Mouse (Mus musculus) forebrain, postnatal 0 days (tissue): ENCODE results near the gene Tmc8. TPM values are rescaled to one million over a fixed set of nuclear protein-coding genes. Genes with fewer than 3 reads are reported as not detected.
A peak's percentile ranks its signal among the peaks of the same experiment; 100 is the strongest.

Experiments
- ATAC-seq: fragments of 200-750 bp; cut with Nextera tagmentation; 2 replicates; pipeline ENCODE4 v1.8.0; 2017; ENCODE audit warnings: mild to moderate bottlenecking, moderate library complexity
- DNase-seq: peaks from one replicate; pipeline ENCODE4 v3.0.0-alpha.2; 2015
- H3K27ac ChIP-seq: fragments of 300-500 bp; sonication (generic); 2 replicates; pipeline ENCODE4 v1.5.1; 2014; ENCODE audit warnings: low read depth, mild to moderate bottlenecking, antibody characterized with exemption, low read length, moderate library complexity, mixed read lengths
- H3K27me3 ChIP-seq: fragments of 300-500 bp; sonication (generic); 2 replicates; pipeline ENCODE4 v1.6.1; 2014; ENCODE audit warnings: mild to moderate bottlenecking, low read length, mixed read lengths; ENCODE audit not compliant: insufficient read depth
- H3K36me3 ChIP-seq: fragments of 300-500 bp; sonication (generic); 2 replicates; pipeline ENCODE4 v1.6.1; 2014; ENCODE audit warnings: mild to moderate bottlenecking, moderate library complexity; ENCODE audit not compliant: insufficient read depth
- H3K4me1 ChIP-seq: fragments of 300-500 bp; sonication (generic); 2 replicates; pipeline ENCODE4 v1.6.1; 2014; ENCODE audit warnings: antibody characterized with exemption; ENCODE audit not compliant: insufficient read depth
- H3K4me2 ChIP-seq: fragments of 300-500 bp; sonication (generic); 2 replicates; pipeline ENCODE4 v1.6.1; 2014; ENCODE audit warnings: low read depth, mild to moderate bottlenecking, moderate library complexity
- H3K4me3 ChIP-seq: fragments of 300-500 bp; sonication (generic); 2 replicates; pipeline ENCODE4 v1.5.1; 2014; ENCODE audit warnings: low read depth, low read length, mixed read lengths
- H3K9ac ChIP-seq: fragments of 300-500 bp; sonication (generic); 2 replicates; pipeline ENCODE4 v1.6.1; 2014; ENCODE audit warnings: mild to moderate bottlenecking
- H3K9me3 ChIP-seq: fragments of 300-500 bp; sonication (generic); 2 replicates; pipeline ENCODE4 v1.6.1; 2016; ENCODE audit warnings: low read length
- CTCF ChIP-seq: sonication (generic); IDR thresholded peaks from 2 replicates; pipeline ENCODE4 v1.5.1; 2016; ENCODE audit warnings: antibody characterized with exemption, control low read depth, low read depth
- WGBS: fragments of 180-500 bp; shearing (Covaris S2); extraction: QIAGEN DNeasy Blood & Tissue Kit; methylation state at CpG from one replicate; pipeline ENCODE4 v1.1.7; 2014; 5-methylcytosine and 5-hydroxymethylcytosine counted together
- polyA plus RNA-seq: library from polyadenylated mRNA; unstranded; fragments of >200 nt; fragmentation: Nextera tagmentation; extraction: Ambion mirVana; gene quantifications from 2 replicates; pipeline ENCODE4 v1.2.1, GENCODE M21; 2015
- total RNA-seq: library from RNA; depleted of rRNA; stranded (reverse); fragments of >200 nt; gene quantifications from 2 replicates; pipeline ENCODE4 v1.2.3, GENCODE M21; 2014

Gene Tmc8
- total and polyA plus RNA-seq, 2 experiments from 2014 or later: 0.59 to 2.1 TPM

DNA sequence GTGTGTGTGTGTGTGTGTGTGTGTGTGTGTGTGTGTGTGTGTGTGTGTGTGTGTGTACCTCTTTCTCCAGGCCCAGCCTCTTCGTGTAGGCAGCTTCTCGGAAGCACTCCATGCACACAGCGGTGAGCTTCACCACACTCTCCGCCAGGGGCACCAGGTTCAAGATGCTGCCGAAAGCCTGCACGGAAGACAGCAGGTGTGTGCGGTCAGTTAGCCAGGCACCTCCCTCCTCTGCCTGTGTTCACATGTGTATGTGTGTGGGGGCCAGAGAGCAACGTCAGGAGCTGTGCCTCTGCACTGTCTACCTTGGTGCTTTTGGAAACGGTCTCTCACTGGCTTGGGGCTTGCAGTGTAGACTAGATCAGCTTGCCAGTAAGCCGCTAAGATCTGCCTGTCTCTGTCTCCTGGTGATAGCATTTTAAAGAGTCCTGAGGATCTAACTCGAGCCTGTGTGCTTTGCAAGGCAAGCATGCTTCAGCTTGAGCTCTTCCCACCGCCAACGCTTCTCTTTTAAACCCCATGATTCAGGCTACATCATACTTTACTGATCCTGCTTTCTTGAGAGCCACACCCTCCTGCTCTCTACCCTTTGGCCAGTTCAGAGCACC, 34.6 kb downstream of the Tmc8 start:
- Histone ChIP-seq H3K9ac (no peak overlapping the region), H3K27ac (no peak overlapping the region), H3K36me3 (no peaks in the 10 kb centered on the region), H3K4me2 (no peak overlapping the region), H3K9me3 (no peaks in the 10 kb centered on the region), H3K4me3 (no peak overlapping the region), H3K4me1 (no peaks in the 10 kb centered on the region), H3K27me3 (no peaks in the 10 kb centered on the region)
- no peak for ATAC-seq
- no peak for TF ChIP-seq CTCF
- WGBS: 84% methylated on average over 13 of the region's 13 CpGs
- DNase-seq: no peak

DNA sequence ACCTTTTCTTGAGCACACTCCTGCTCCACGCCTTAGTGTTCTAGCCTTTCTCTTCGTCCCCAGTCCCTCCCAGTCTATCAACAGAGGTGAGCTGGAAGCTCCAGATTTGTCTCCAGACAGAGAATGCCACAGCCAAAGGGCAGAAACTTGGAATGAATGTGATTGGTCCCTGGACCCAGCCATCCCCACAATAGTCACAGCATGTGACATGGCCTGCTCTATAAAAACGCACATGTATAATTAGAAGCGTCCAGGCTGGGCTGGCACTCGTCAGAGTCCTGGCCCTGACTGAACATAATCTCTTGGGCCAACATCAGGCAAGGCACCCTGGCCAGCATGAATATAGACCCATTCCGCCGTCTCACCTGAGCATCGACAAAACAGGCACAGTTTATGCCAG, 37.2 kb downstream of the Tmc8 start:
- H3K9ac ChIP-seq: no peak overlapping the region
- H3K9me3 ChIP-seq: no peaks in the 10 kb centered on the region
- H3K4me3 ChIP-seq: no peak overlapping the region
- H3K4me1 ChIP-seq: no peaks in the 10 kb centered on the region
- no peaks in the 10 kb centered on the region for H3K36me3 ChIP-seq
- no peak for TF ChIP-seq CTCF
- H3K4me2 ChIP-seq: no peak overlapping the region
- no peaks in the 10 kb centered on the region for H3K27me3 ChIP-seq
- DNase-seq: no peak
- no peak overlapping the region for H3K27ac ChIP-seq
- 50% methylated on average over 8 of the region's 8 CpGs for WGBS
- no peak for ATAC-seq

DNA sequence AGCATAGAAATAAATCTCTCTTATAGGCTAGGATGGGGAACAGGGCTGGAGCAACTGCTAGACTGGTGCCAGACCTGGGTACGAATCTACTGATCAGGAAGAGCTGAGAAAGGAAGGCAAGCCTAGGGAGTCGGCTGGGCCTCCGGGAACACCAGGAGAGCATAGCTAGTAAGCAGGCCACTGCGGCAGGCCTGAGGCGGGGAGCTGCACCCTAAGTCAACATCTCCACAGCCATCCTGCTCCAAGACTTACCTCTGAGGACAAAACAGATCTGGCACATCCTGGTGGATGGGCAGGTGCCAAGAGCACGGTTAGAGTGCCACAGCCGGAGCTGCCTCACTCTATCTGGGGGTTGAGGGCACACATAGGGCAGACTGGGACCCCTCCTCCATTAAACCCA, 38.3 kb downstream of the Tmc8 start:
- WGBS: 96% methylated on average over 7 of the region's 7 CpGs
- H3K9me3 ChIP-seq: no peaks in the 10 kb centered on the region
- H3K27me3 ChIP-seq: no peaks in the 10 kb centered on the region
- H3K4me2 ChIP-seq: no peak overlapping the region
- H3K9ac ChIP-seq: no peak overlapping the region
- no peak for TF ChIP-seq CTCF
- no peak overlapping the region for H3K27ac ChIP-seq
- no peak for DNase-seq
- H3K4me3 ChIP-seq: no peak overlapping the region
- no peaks in the 10 kb centered on the region for H3K36me3 ChIP-seq
- peaks cover 1% of the 10 kb centered on the region; the same call in 1 of the 2 replicates for H3K4me1 ChIP-seq
- ATAC-seq: no peak

DNA sequence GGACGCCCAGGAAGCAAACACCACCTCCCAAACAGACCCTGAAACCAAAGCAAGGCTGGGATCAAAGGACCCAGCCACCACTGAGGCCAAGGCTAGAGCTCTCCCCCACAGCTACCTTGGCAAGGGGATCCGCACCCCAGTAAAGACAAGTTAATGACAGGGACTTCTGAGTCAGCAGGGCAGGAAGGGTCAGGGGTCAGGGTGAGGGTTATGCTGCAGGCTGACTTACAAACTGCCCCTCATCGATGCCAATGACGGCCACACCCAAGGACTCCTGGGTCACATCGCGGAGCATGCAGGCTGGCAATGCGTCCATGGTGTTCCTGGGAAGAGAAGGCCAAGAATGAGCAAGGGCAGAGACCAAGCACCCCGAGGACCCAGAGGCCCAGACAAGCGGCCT, 40.0 kb downstream of the Tmc8 start:
- no peak overlapping the region for H3K9ac ChIP-seq
- TF ChIP-seq CTCF: no peak
- no peak overlapping the region for H3K4me2 ChIP-seq
- peaks cover 5% of the 10 kb centered on the region; the same call in 1 of the 2 replicates for H3K4me1 ChIP-seq
- no peak overlapping the region for H3K4me3 ChIP-seq
- WGBS: 96% methylated on average over 9 of the region's 9 CpGs
- DNase-seq: no peak
- no peak for ATAC-seq
- no peaks in the 10 kb centered on the region for H3K36me3 ChIP-seq
- H3K27me3 ChIP-seq: no peaks in the 10 kb centered on the region
- H3K9me3 ChIP-seq: no peaks in the 10 kb centered on the region
- H3K27ac ChIP-seq: no peak overlapping the region

DNA sequence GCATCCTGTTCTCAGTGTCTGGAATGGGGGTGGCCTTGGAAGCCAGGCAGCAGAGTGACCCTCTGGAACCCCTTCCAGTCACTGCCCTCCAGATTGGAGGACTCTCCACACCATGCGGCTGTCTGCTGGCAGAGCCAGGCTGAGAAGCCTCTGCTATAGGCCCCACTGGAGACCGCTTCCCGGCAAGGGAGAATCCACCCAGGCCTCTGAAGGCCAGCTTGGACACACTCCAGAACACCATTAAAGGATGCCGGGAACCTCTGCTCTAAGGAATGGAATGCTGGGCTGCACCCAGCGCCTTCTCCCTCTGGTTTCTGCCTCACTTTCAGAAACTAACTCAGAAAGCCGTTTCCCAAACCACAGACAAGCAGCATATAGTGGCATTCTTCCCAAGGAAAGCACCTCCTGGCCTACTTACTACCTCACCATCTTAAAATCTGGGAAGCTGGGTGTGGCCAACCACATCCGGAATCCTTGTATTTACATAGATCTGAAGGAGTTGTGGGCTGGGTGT, 40.9 kb downstream of the Tmc8 start:
- H3K9ac ChIP-seq: no peak overlapping the region
- no peak for TF ChIP-seq CTCF
- no peak for ATAC-seq
- H3K27ac ChIP-seq: no peak overlapping the region
- H3K9me3 ChIP-seq: no peaks in the 10 kb centered on the region
- no peak overlapping the region for H3K4me2 ChIP-seq
- no peaks in the 10 kb centered on the region for H3K36me3 ChIP-seq
- 61% methylated on average over 7 of the region's 7 CpGs for WGBS
- peaks cover 5% of the 10 kb centered on the region; the same call in 1 of the 2 replicates for H3K4me1 ChIP-seq
- no peak overlapping the region for H3K4me3 ChIP-seq
- no peak for DNase-seq
- H3K27me3 ChIP-seq: no peaks in the 10 kb centered on the region

DNA sequence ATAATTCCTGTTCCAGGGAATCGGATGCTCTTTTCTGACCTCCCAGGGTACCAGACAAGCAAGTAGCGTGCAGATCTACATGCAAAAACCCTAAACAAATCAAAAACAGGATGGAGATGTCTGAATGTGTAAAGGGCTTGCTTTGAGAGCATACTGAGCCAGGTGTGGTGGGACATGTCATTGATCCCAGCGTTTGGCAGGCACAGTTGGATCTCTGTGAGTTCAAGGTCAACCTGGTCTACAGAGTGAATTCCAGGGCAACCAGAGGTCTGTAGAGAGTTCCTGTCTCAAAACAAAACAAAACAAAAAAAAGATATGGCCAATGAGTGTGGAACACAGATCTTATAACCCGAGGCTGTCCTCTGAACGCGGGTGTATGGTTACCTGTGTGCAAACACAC, 41.5 kb downstream of the Tmc8 start:
- no peak overlapping the region for H3K9ac ChIP-seq
- ATAC-seq (no peak), DNase-seq (no peak)
- peaks cover 5% of the 10 kb centered on the region; the same call in 1 of the 2 replicates for H3K4me1 ChIP-seq
- H3K4me2 ChIP-seq: no peak overlapping the region
- no peak overlapping the region for H3K27ac ChIP-seq
- no peak for TF ChIP-seq CTCF
- H3K27me3 ChIP-seq: no peaks in the 10 kb centered on the region
- H3K9me3 ChIP-seq: no peaks in the 10 kb centered on the region
- 93% methylated on average over 6 of the region's 6 CpGs for WGBS
- H3K36me3 ChIP-seq: no peaks in the 10 kb centered on the region
- H3K4me3 ChIP-seq: no peak overlapping the region

DNA sequence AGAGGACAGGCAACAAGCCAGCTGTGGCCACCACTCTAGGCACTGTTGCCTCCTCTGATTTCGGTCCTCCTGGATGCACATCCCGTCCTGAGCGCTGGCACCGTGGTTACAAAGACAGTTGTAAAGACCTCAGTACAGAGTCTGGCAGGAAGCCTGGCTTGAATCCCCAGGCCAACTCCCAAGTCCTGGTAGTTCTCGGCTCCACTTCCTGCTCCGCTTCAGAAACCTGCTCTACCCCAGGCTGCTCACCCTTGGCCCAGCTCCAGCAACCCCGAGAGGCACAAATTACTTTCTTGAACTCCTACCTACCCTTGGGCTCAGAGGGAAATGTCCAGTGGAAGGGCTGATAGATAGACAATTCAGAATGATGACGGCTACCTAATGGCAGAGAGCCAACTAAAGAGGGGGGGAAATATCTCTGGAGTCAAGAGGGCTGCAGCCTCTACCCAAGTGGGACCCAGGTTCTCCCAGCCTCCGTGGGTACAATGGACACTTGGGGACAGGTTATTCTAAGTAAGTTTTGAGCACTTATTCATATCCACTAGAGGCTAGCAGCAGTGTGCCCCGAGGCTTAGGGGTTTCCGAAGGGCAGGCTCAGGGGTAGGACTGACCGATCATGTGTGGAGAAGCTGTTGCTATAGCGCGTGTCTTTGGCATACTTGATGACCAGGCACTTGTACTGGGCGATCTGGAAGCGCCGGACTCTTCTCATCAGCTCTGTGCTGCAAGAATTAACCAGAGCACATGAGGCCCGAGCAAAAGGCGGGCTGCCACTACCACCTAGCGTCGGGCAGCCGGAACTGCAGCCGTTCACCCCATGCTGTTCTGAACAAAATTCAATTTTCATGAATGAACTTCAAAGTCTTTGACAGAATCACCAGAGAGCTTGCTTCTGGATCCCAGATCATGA, 42.4 kb downstream of the Tmc8 start:
- Histone ChIP-seq H3K9ac (peak overlapping the region; percentile 25), H3K4me1 (peaks cover 5% of the 10 kb centered on the region; the same call in 1 of the 2 replicates), H3K27ac (no peak overlapping the region), H3K9me3 (no peaks in the 10 kb centered on the region), H3K36me3 (no peaks in the 10 kb centered on the region), H3K27me3 (no peaks in the 10 kb centered on the region), H3K4me3 (peak overlapping the region; percentile 47; the same call in 1 of the 2 replicates), H3K4me2 (peak overlapping the region; percentile 85)
- DNase-seq (peak; percentile 93), ATAC-seq (peak; percentile 84)
- WGBS: 8% methylated on average over 23 of the region's 23 CpGs
- peak; percentile 96 for TF ChIP-seq CTCF
